Mouse (Mus musculus): Measurements from ENCODE around the gene Plagl2.

The Plagl2 gene

DNA sequence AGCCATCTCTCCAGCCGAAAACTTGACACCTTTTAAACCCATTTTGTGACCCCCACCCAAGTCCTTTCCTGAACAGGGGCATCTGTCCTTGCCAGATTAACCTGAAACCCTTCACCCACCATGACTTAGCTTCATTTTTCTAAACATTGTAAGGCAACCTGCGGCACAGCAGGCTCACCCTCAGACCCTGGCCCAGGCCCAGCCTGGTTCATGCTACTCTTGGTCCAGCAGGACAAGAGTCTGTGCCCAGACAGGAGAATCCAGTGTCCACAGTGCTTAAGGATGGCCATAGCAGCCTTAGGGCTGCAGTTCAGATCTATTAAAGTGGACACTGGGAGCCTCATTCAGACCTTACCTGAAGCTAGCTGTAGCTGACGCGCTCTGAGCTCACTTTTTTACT lies 27.9 kb downstream of the Plagl2 start:
- no peak for TF ChIP-seq GATA4 (IDR thresholded peaks at IDR 0.05; ENCODE audit: insufficient replicate concordance, low read length)

DNA sequence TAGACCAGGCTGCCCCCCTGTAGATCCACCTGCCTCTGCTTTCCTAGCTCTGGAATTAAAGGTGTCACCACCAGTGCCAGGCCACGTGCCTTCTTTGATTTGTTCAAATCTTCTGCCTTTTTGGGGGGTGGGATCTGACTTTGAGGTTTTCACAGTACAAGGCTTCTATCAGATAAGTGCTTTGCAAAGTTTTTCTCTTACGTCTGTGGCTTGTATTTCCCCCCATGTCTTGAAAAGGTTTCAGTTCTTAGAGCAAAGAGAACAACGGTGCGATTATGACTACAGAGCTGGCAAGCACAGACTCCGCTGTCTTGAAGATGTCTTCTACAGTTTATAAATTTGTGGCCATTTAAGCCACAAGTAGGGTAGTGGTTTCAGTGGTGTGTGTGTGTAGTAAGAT lies 29.8 kb downstream of the Plagl2 start:
- no peak for TF ChIP-seq GATA4 (IDR thresholded peaks at IDR 0.05; ENCODE audit: insufficient replicate concordance, low read length)

DNA sequence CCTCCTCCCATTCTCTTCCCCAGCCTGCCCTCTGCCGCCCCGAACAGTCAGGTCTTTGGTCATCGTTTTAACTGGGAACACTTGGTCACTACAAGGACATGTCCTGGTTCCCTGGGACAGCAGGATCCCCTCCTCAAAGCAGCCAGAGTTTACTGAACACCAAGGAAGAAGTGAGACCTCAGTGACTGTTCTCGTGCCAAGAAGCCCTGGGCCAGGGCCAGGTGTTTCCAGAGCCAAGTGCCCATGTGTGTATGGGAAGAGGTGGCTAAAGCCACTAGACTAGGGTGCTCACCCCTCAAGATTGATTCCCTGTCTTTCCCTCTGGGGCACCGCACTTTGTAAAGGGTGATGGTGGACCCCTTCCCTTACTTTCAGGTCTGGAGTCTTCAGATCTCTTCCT lies 31.9 kb downstream of the Plagl2 start:
- no peak for TF ChIP-seq GATA4 (IDR thresholded peaks at IDR 0.05; ENCODE audit: insufficient replicate concordance, low read length)

DNA sequence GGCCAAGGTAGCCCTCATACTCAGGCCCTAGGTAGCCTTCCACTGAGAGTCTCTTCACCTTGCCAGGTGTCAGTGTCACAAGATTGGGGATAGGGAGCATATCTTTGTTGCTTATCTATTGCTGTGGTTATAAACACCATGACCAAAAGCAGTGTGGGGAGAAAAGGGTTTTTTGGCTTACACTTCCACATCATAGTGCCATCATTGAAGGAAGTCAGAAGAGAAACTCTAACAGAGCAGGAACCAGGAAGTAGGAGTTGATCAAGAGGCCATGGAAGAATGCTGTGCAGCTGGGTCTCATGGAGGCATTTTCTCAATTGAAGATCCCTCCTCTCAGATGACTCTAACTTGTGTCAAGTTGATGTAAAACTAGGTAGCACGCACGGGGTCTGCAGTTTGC lies 33.1 kb downstream of the Plagl2 start:
- no peak for TF ChIP-seq GATA4 (IDR thresholded peaks at IDR 0.05; ENCODE audit: insufficient replicate concordance, low read length)

DNA sequence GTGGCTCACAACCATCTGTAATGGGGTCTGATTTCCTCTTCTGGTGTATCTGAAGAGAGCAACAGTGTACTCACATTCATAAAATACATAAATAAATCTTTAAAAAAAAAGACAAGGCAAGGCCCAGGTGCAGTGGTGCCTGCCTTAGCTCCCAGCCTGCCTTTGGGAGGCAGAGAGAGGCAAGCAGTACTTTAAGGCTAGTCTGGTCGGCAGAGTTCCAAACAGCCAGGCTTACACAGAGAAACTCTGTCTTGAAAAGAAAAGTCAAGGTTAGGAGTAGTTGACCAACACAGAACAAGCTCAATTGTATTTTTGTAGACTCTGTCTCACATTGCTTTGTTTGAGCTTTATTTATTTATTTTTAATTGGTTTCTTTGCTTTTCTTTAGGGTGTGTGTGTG lies 38.5 kb downstream of the Plagl2 start:
- TF ChIP-seq GATA4 (IDR thresholded peaks at IDR 0.05; ENCODE audit: insufficient replicate concordance, low read length) = no peak

DNA sequence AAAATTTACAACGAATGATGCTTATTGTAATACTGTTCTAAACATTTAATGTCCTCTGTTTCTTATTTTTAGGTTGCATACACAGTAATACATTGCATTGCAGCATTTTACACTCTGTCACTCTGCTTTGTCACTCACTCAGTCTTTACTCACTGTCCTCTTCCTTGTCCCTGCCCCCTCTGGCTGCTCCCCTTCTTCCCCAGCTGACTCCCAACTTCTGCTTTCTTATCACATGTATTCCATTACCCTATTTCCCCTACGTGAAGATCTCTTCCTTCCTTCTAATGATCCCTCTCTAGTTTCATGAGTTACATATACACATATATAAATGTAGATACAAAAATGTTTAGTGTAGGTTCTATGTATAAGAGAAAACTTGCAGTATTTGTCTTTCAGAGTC lies 42.1 kb downstream of the Plagl2 start:
- TF ChIP-seq GATA4 (IDR thresholded peaks at IDR 0.05; ENCODE audit: insufficient replicate concordance, low read length) = no peak

DNA sequence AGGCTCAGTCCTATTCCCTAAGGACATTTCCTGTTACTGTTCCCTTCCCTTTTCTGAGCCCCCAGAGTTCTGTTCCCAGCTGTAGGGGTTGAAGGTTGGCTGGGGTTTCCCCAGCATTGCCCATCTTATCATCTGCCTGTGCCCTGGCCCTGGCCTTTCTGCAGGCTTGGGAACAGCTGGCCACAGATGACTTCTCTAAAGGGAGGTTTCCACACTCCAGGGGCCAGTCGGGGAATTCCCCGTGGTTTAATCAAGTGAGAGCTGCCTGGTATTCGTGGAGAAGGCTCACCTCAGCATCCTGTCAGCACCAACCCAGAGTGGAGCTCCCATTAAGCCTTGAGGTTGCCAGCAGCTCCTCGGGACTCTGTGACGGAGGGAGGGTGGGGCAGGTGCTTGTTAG lies 42.7 kb downstream of the Plagl2 start:
- TF ChIP-seq GATA4 (IDR thresholded peaks at IDR 0.05; ENCODE audit: insufficient replicate concordance, low read length) = no peak

DNA sequence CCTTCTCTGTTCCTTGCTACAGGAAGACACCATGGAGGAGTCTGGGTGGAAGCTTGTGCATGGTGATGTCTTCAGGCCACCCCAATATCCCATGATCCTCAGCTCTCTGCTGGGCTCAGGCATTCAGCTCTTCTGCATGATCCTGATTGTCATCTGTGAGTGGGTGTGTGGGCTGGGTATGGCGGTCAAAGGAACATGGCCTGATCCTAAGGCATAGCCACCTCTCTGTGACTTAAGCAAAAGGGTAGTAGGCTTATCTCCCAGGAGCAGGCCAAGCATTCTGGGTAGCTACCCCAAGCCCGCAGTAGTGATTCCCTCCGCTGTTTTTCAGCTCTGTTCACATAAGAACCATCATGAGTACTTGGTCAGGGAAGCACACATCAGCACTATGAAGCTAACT lies 47.0 kb downstream of the Plagl2 start:
- no peak for TF ChIP-seq GATA4 (IDR thresholded peaks at IDR 0.05; ENCODE audit: insufficient replicate concordance, low read length)

DNA sequence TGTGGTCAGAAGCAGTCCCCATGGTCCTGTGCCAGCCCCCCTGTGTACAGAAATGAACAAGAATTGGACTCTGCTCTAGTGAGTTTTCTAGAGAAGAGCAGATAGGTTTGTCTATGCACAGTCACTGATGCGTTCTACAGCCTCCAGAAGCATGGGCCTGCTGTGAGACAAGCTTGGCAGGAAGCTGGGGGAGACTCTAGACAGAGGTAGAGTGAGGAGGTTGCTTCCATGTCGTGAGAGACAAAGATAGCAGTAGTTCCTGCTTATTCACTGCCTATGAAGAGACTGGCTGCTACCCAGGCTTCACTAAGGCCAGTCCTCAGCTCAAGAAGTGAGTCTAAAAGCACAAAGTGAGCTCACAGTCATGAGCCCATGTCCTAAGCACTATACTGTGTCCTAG lies 50.0 kb downstream of the Plagl2 start:
- TF ChIP-seq GATA4 (IDR thresholded peaks at IDR 0.05; ENCODE audit: insufficient replicate concordance, low read length) = no peak

DNA sequence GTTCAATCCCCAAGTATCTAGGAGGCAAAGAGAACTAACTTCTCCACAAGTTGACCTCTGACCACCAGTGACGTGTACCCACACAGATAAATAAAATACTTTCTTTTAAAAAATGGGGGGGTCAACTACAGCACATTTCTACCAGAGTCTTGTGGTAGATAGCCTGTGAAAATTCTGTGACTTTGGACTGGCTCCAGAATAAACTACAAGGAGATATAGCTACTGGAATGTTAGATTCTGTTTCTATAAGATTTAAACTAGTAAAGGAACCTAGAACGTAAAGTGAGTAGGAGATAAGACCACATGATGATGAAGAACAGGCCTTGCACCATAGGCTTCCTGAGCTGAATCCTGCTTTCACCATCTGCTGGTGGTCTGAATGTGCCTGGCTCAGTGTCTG lies 53.4 kb downstream of the Plagl2 start:
- TF ChIP-seq GATA4 (IDR thresholded peaks at IDR 0.05; ENCODE audit: insufficient replicate concordance, low read length) = no peak

DNA sequence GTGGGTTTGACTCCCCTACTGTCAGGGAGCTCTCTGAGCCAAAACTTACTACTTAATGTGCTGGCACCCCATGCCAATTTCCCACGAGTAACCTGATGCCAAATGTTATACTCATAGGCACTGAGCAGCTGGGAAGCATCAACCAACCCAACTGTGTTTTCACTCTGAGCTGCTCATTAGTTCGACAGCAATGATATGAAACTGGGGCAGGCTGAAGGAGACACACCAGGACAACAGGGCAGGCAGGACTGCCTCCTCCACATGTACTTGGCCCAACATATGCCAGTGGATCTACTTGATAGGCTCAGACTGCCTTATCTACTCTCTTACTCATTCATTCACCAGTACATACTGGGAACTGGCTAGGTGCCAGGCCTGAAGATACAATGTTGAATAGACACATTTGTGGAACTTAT lies 55.0 kb downstream of the Plagl2 start:
- no peak for TF ChIP-seq GATA4 (IDR thresholded peaks at IDR 0.05; ENCODE audit: insufficient replicate concordance, low read length)

DNA sequence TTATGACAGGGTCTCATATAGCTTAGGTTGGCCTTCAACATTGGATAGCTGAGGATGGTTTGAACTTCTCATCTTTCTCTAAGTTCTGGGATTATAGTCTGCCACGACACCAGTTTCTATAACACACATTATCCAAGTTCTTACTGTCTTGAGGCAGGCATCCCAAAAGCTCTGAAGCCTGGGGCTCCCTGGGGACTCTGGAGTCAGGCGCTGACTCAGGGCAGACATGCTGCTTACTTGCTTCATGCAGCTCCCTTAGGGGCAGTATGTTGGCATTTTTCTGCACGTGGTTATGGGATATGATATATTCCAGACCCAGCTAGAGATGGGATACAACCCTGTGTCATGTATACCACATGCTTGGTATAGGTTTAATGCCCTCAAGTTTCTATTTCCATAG lies 61.3 kb downstream of the Plagl2 start:
- no peak for TF ChIP-seq GATA4 (IDR thresholded peaks at IDR 0.05; ENCODE audit: insufficient replicate concordance, low read length)

DNA sequence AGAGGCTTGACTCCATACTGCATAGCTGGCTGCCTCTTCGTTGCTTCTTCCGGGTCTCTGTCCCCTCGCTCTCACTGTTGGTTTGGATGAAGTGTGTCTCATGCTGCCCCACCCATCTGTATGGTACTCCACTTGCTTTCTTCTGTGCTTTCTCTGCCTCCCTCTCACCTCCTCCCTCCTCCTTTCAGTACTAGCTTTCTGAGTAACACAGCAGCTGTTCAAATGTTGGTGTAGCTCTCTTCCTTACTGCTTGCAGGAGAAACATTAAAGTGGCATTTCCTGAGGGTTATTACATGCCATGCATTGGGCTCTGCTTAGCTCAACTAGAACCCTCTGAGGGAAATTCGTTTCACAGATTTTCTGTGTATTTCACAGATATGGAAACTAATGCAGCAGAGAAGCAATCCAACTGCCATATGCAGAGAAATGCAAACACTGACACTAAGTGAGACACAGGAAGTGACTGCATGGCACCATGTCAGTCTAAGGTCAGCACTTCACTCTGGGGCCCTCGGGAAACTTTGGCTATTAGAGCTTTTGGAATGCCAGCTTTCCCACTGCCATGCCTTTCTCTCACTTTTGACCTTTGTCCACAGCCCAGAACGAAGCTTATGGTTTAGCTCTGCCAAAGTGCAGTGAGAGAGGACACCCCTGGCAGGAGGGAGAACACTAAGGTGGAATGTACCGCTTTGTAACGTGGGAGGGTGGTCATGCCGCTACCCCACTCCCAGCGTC lies 61.9 kb downstream of the Plagl2 start:
- TF ChIP-seq GATA4 (IDR thresholded peaks at IDR 0.05; ENCODE audit: insufficient replicate concordance, low read length) = no peak

Measured in liver, adult (tissue).